Mouse (Mus musculus) heart, embryonic 16.5 days (tissue): ENCODE data around the gene Elovl1. TPM values are rescaled to one million over a fixed set of nuclear protein-coding genes. Genes with fewer than 3 reads are reported as not detected.

Source experiments
- ATAC-seq: fragments of 200-750 bp; cut with Nextera tagmentation; replicated peaks from 2 replicates; pipeline ENCODE4 v1.8.0; 2017; ENCODE audit warnings: moderate number of reproducible peaks; ENCODE audit not compliant: insufficient read depth, low FRiP score; ENCODE audit errors: extremely low read depth
- H3K27ac ChIP-seq: fragments of 300-500 bp; sonication (generic); 2 replicates; pipeline ENCODE4 v1.5.1; 2014; ENCODE audit warnings: mild to moderate bottlenecking, low read length, control low read depth, moderate library complexity
- H3K27me3 ChIP-seq: fragments of 300-500 bp; sonication (generic); 2 replicates; pipeline ENCODE4 v1.6.1; 2014; ENCODE audit warnings: low read length, mixed read lengths; ENCODE audit not compliant: control insufficient read depth, insufficient read depth
- H3K36me3 ChIP-seq: fragments of 300-500 bp; sonication (generic); 2 replicates; pipeline ENCODE4 v1.6.1; 2014; ENCODE audit not compliant: control insufficient read depth, insufficient read depth
- H3K4me1 ChIP-seq: fragments of 300-500 bp; sonication (generic); 2 replicates; pipeline ENCODE4 v1.6.1; 2014; ENCODE audit warnings: low read length, mixed read lengths; ENCODE audit not compliant: control insufficient read depth, insufficient read depth
- H3K4me2 ChIP-seq: fragments of 300-500 bp; sonication (generic); 2 replicates; pipeline ENCODE4 v1.6.1; 2014; ENCODE audit warnings: low read depth, mild to moderate bottlenecking, control low read depth, low read length
- H3K4me3 ChIP-seq: fragments of 300-500 bp; sonication (generic); 2 replicates; pipeline ENCODE4 v1.5.1; 2014; ENCODE audit warnings: mild to moderate bottlenecking, control low read depth, low read length
- H3K9ac ChIP-seq: fragments of 300-500 bp; sonication (generic); 2 replicates; pipeline ENCODE4 v1.6.1; 2014; ENCODE audit warnings: low read length, control low read depth
- H3K9me3 ChIP-seq: fragments of 300-500 bp; sonication (generic); replicated peaks from 2 replicates; pipeline ENCODE4 v1.6.1; 2016; ENCODE audit warnings: low read length; ENCODE audit not compliant: control insufficient read depth
- WGBS: fragments of 180-500 bp; shearing (Covaris S2); extraction: QIAGEN DNeasy Blood & Tissue Kit; methylation state at CpG from one replicate; pipeline ENCODE4 v1.1.7; 2014; 5-methylcytosine and 5-hydroxymethylcytosine counted together
- polyA plus RNA-seq: library from polyadenylated mRNA; unstranded; fragments of >200 nt; fragmentation: Nextera tagmentation; extraction: Ambion mirVana; gene quantifications from 2 replicates; pipeline ENCODE4 v1.2.1, GENCODE M21; 2015

Elovl1 gene
- polyA plus RNA-seq: 66.5 and 69.4 TPM in 2 replicates

DNA sequence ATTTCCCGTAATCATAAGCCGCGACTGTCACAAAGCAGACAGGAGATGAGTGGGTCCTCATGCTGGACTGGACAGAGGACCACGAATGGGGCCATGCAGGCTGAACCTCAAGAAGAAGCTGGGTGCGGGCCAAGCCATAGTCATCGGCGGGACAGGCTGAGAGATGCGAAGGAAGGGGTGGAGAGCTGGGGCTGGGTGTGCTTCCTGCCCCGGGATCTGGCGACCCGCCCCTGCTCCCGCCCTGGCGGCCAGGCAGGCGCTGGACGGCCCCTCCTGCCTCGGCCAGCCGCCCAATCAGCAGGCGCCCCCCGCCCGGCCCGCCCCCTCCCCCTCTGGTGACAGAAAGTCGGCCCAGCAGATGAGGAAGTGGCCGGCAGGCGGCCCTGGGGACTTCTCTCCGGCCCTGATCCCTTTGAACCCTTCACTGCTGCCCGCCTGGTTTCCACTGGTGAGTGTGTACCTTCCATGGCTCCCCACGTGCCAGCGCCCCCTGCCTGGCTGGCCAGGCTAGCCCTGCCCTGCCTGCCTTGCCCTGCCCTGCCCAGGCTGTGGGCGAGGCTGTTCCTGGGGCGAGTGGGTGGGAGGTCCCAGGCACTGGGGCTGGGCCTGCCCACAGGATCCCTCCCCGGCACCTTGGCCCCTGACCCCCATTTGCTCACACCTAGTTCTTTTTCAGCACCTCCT lies at the start of gene Elovl1:
Gene Elovl1 (plus strand): TSS at position 326 of the 684 bp plus-strand sequence.
- H3K27me3 ChIP-seq: no peaks in the 10 kb centered on the region
- peak within 1 kb of the TSS; percentile 91 for H3K4me3 ChIP-seq
- H3K4me2 ChIP-seq: peak within 1 kb of the TSS; percentile 97
- peak within 1 kb of the TSS; percentile 95 for H3K9ac ChIP-seq
- peak; percentile 97 for ATAC-seq
- H3K36me3 ChIP-seq: peaks cover 27% of the 10 kb centered on the region
- WGBS: under 1% methylated on average over 24 of the region's 31 CpGs
- peak within 1 kb of the TSS; percentile 89 for H3K27ac ChIP-seq
- H3K9me3 ChIP-seq: no peaks in the 10 kb centered on the region
- peaks cover 22% of the 10 kb centered on the region for H3K4me1 ChIP-seq

GRCm38 (mm10) chr4:118383271-118383670 lies 44.6 kb upstream of the Elovl1 start:
- WGBS: 85% methylated on average over 7 of the region's 7 CpGs
- H3K27ac ChIP-seq: no peak overlapping the region
- no peak for ATAC-seq
- H3K4me2 ChIP-seq: no peak overlapping the region
- peaks cover 75% of the 10 kb centered on the region for H3K36me3 ChIP-seq
- no peaks in the 10 kb centered on the region for H3K9me3 ChIP-seq
- H3K4me3 ChIP-seq: no peak overlapping the region
- no peaks in the 10 kb centered on the region for H3K4me1 ChIP-seq
- H3K9ac ChIP-seq: no peak overlapping the region
- H3K27me3 ChIP-seq: no peaks in the 10 kb centered on the region

- no peaks in the 10 kb centered on the region for H3K4me1 ChIP-seq
- no peaks in the 10 kb centered on the region for H3K27me3 ChIP-seq
- H3K4me3 ChIP-seq: no peak overlapping the region
- no peak overlapping the region for H3K4me2 ChIP-seq
- H3K9me3 ChIP-seq: no peaks in the 10 kb centered on the region
- no peak overlapping the region for H3K9ac ChIP-seq
- no peak overlapping the region for H3K27ac ChIP-seq
- WGBS: 87% methylated on average over 8 of the region's 8 CpGs
- ATAC-seq: no peak
- peaks cover 81% of the 10 kb centered on the region for H3K36me3 ChIP-seq
These were observed 40.6 kb upstream of the Elovl1 start for GRCm38 (mm10) chr4:118387316-118387715.

- Histone ChIP-seq H3K4me2 (no peak overlapping the region), H3K27me3 (no peaks in the 10 kb centered on the region), H3K4me1 (peaks cover 16% of the 10 kb centered on the region), H3K9me3 (no peaks in the 10 kb centered on the region), H3K27ac (no peak overlapping the region), H3K4me3 (no peak overlapping the region), H3K9ac (no peak overlapping the region), H3K36me3 (peaks cover 71% of the 10 kb centered on the region)
- no peak for ATAC-seq
- WGBS: 92% methylated on average over 11 of the region's 11 CpGs
These were observed 37.7 kb upstream of the Elovl1 start for GRCm38 (mm10) chr4:118390146-118390545.

DNA sequence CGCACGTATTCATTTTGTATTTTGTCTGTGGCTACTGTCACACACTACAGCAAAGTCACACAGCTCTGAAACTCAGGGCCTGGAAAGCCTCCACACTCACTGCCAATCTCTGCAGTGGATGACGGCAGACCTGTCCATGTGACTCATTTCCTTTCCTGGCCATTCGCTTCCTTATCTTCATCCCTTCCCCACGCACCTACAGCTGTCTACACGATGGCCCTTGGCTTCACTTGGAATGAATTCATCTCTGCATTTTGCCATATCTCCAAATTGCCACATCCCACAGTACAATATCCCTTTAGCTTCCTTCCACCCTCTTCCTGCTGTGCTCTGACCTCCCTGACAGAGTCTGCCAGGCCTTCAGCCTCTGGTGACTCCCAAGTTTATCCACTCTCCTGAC lies 33.4 kb upstream of the Elovl1 start:
- Histone ChIP-seq H3K36me3 (peaks cover 61% of the 10 kb centered on the region), H3K4me3 (no peak overlapping the region), H3K9ac (peak overlapping the region; percentile 33), H3K9me3 (no peaks in the 10 kb centered on the region), H3K27me3 (no peaks in the 10 kb centered on the region), H3K4me1 (peaks cover 24% of the 10 kb centered on the region), H3K4me2 (no peak overlapping the region), H3K27ac (peak overlapping the region; percentile 94)
- peak; percentile 80 for ATAC-seq
- 29% methylated on average over 6 of the region's 6 CpGs for WGBS

DNA sequence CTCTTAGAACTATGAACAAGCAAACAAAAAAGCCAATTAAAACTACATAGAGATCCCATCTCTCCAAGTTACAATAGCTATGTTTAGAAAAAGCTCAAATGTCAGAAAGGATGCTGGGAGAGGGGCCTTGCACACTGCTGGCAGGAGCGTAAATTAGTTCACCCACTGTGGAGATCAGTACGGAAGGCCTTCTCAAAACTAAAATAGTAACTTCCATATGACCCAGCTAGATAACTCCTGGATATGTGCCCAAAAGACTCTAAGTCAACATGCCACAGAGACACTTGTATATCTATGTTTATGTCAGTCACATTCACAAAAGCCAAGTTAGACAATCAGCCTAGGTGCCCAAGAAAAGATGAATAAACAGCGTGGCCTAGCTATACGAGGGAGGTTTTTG lies 32.6 kb upstream of the Elovl1 start:
- peak; percentile 65 for ATAC-seq
- H3K36me3 ChIP-seq: peaks cover 61% of the 10 kb centered on the region
- H3K4me1 ChIP-seq: peaks cover 24% of the 10 kb centered on the region
- WGBS: 43% methylated on average over 4 of the region's 4 CpGs
- H3K27me3 ChIP-seq: no peaks in the 10 kb centered on the region
- peak overlapping the region; percentile 94 for H3K27ac ChIP-seq
- no peak overlapping the region for H3K9ac ChIP-seq
- H3K4me2 ChIP-seq: no peak overlapping the region
- H3K9me3 ChIP-seq: no peaks in the 10 kb centered on the region
- H3K4me3 ChIP-seq: no peak overlapping the region

DNA sequence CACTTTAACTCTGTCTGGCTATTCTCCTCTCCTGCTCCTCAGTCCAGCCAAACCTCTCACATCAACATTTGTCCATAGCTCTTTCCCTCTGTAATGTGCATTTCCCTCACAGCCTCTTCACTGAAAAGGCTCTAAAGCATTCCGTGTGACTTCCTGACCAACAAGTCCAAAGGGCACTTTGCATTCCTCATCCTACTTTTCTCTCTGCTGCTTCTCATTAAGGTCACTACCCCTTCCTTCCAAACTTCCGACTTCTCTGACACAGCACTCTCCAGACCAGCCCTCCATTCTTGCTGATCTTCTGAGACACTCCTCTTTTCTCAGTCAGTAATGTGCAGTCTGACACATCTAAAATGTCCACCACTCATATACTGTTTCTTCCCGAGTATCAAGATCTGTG lies 31.5 kb upstream of the Elovl1 start:
- Histone ChIP-seq H3K27me3 (no peaks in the 10 kb centered on the region), H3K9me3 (no peaks in the 10 kb centered on the region), H3K4me3 (no peak overlapping the region), H3K4me1 (peaks cover 24% of the 10 kb centered on the region), H3K4me2 (no peak overlapping the region), H3K27ac (peak overlapping the region; percentile 39), H3K36me3 (peaks cover 61% of the 10 kb centered on the region), H3K9ac (no peak overlapping the region)
- 61% methylated on average over 3 of the region's 3 CpGs for WGBS
- no peak for ATAC-seq

- 91% methylated on average over 6 of the region's 6 CpGs for WGBS
- Histone ChIP-seq H3K36me3 (peaks cover 64% of the 10 kb centered on the region), H3K4me3 (no peak overlapping the region), H3K4me2 (no peak overlapping the region), H3K27me3 (no peaks in the 10 kb centered on the region), H3K9ac (no peak overlapping the region), H3K4me1 (peaks cover 24% of the 10 kb centered on the region), H3K9me3 (no peaks in the 10 kb centered on the region), H3K27ac (no peak overlapping the region)
- ATAC-seq: no peak
These were observed 29.5 kb upstream of the Elovl1 start for GRCm38 (mm10) chr4:118398400-118398799.

DNA sequence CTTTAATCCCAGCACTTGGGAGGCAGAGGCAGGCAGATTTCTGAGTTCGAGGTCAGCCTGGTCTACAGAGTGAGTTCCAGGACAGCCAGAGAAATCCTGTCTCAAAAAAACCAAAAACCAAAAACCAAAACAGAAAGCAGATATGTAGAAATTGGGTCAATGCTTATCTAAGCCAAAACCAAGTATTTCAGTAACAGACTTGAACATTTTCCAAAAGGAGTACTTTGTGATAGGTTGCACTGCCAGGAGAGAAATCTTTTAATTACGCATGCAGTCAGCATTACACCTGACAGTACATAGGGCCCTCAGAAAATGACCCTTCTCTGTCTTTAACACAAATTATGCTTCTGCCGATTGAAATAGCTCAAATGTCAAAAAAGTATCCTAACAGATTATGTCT lies 26.5 kb upstream of the Elovl1 start:
- ATAC-seq: no peak
- H3K4me3 ChIP-seq: no peak overlapping the region
- no peak overlapping the region for H3K4me2 ChIP-seq
- no peaks in the 10 kb centered on the region for H3K9me3 ChIP-seq
- peaks cover 67% of the 10 kb centered on the region for H3K36me3 ChIP-seq
- peaks cover 3% of the 10 kb centered on the region for H3K4me1 ChIP-seq
- H3K27ac ChIP-seq: no peak overlapping the region
- 90% methylated on average over 3 of the region's 3 CpGs for WGBS
- H3K9ac ChIP-seq: no peak overlapping the region
- H3K27me3 ChIP-seq: no peaks in the 10 kb centered on the region
